Mouse (Mus musculus): ENCODE measurements around the gene Ube2g1. TPM values are rescaled to one million over a fixed set of nuclear protein-coding genes. Genes with fewer than 3 reads are reported as not detected.

The Ube2g1 gene
- 10 to 100 TPM; 52.5 to 66.4 (median 60.5) TPM for total RNA-seq (2022)

DNA sequence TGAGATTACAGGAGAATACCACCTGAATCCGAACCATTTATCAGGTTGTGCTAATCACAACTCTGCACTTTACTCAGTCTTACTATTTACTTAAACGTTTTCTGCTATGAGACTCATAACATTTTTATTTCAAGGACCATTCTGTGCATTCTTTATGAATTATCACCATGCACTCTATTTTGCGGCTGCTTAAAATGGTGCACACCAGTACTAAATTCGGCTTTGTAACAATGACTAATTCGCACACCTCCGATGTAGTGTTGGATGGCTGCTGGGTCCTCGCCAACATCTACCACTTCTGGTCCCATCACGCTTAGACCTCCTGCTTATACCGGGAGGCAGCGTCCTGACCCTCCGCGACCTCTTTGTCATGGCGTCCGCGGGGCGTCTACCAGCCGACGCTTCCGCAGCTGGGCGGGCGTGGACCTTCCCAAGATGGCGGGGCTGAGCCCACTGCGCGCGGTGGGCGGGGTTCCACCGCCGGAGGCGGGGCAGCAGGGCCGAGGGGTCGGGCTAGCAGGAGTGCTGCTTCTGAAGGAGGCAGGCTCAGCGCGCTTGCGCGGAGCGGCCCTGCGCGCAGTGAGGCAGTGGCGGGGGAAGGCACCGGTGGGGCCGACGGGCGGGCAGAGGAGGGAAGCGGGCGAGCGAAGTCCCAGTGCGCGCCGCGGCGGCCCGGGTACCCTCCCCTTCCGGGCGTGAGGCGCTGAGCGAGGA lies at the start of gene Ube2g1:
Gene Ube2g1, plus strand, starts transcription at position 590 of the 714 bp plus-strand sequence.
- DNase-seq (ENCODE audit: low spot score) = peak; percentile 97

DNA sequence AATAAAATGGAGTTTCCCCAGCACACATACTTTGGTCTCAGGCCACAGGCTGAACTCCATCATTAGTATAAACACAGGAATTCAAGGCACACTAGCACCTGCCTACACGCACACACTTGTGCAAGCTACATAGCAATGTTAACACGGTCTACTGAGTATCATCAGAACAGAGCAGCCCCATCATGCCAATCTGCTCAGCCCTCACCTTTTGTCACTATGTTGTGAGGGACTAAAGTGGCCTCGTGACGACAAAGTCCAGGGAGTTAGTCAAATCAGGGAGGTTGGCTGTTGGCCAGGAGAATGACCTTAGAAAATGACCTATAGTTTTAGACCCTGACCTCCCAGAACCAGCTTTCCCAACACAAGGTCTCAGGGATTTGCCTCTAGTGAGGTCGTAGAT lies 48.9 kb upstream of the Ube2g1 start:
- DNase-seq (ENCODE audit: low spot score) = no peak

DNA sequence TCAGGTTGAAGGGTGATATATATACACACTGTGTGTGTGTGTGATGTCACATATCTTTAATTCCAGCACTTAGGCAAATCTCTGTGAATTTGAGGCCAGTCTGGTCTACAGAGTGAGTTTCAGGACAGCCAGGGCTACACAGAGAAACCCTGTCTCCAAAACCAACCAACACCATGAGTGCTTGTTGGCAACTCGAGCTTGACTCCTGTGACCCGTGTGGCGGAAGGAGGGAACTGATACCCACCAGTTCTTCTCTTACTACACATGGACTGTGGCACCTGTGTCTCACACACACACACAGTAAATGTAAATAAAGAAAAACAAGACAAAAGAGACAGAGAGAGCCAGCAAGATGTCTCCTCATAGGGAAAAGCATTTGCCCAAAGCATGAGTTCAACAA lies 46.4 kb upstream of the Ube2g1 start:
- DNase-seq (ENCODE audit: low spot score) = no peak

GRCm38 (mm10) chr11:72564232-72564807 lies 42.8 kb upstream of the Ube2g1 start:
- peak; percentile 45 for DNase-seq (ENCODE audit: low spot score)

GRCm38 (mm10) chr11:72566304-72566703 lies 40.8 kb upstream of the Ube2g1 start:
- DNase-seq (ENCODE audit: low spot score) = no peak

GRCm38 (mm10) chr11:72566816-72567338 lies 40.2 kb upstream of the Ube2g1 start:
- no peak for DNase-seq (ENCODE audit: low spot score)

DNA sequence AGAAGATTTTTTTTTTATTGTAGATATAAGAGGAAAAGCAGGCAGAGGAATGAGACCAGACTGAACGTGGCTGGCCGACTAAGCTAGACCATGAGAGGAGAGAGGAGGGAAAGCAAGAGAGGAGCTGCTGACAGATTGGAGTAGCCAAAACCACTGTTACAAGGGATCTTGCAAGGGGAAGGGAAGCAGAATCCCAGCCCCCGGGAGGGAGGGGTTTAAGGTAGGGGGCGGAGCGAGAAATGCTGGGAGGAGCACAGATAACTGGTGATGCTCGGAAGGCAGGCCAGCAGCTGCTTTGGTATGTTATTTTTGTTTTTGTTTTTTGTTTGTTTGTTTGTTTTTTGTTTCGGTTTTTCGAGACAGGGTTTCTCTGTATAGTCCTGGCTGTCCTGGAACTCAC lies 38.0 kb upstream of the Ube2g1 start:
- no peak for DNase-seq (ENCODE audit: low spot score)

GRCm38 (mm10) chr11:72569671-72570318 lies 37.3 kb upstream of the Ube2g1 start:
- no peak for DNase-seq (ENCODE audit: low spot score)

DNA sequence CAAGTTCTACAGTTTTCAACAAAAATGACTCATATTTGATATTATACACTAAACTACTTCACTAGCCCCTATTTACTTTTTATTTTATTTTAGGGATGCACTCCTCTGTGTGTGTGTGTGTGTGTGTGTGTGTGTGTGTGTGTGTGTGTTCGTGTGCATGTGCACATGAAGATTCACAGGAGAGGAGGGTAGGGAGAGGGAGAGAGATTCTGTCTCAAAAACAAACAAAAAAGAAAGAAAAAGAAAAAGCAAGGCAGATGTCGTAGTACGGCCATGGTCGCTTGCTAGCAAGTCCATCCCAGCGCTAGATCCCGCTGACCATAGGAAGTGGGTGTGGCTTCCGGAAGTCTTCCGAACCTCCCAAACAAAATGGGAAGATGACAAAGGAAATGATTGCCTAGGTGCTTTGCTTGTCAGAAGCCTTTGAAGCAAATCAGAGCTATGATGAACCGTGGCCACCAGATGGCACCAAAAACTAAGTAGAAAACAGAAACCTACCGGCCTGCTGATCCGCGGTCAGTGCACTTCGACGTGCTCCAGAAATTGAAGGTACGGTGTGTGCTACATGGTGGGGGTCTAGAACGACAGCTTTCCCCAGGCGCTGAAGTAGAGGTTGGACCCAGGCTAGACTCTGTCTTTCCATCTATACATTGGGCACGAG lies 36.6 kb upstream of the Ube2g1 start:
- DNase-seq (ENCODE audit: low spot score) = peak; percentile 90

DNA sequence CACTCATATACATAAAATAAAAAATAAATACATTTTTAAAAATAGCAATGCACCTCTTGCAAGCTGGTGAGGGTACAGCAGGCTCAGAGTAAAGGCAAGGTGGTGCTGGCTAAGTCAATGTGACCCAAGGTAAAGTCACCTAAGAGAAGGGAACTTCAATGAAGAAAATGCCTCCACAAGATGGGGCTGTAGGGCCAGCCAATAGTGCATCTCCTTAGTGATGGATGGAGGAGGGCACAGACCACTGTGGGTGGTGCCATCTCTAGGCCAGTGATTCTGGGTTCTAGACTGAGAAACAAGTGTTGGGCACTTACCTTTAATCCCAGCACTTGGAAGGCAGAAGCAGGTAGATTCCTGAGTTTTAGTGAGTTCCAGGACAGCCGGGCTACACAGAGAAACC lies 33.3 kb upstream of the Ube2g1 start:
- no peak for DNase-seq (ENCODE audit: low spot score)

DNA sequence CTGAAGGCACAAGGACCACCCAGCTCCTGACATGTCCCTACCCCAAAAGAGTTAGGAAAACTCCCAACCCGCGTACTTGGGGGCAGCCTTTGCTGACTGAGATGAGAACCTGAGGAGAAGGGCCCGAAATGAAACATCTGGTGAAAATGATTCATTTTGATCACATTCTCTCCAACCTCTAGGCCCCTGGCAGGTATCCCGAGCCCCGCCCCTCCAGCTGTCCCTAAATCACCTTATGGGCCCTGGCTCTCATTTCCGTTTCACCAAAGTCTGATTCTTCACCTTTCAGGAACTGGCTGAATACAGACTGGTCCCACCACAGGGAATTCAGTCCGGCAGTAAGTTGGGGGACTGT lies 31.0 kb upstream of the Ube2g1 start:
- no peak for DNase-seq (ENCODE audit: low spot score)

GRCm38 (mm10) chr11:72576466-72577351 lies 30.4 kb upstream of the Ube2g1 start:
- no peak for DNase-seq (ENCODE audit: low spot score)

DNA sequence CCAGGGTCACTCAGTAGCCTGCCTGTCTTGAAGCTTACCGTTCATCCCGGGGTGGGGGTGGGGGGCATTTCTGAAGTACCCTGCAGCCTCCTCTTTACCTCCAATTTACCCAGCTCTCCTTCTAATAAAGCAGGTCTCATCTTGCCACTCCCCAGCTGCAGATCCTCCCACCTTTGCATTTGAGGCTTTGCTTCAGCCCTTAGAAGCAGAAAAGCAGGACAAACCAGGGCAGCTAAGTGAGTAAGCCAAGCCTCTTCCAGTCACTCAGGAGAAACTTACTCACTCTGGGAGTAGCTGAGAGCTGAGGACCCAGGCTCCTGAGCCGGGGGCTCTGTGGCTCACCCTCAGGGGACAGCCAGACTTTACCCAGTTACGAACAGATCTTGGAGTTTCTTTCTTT lies 28.6 kb upstream of the Ube2g1 start:
- no peak for DNase-seq (ENCODE audit: low spot score)

- no peak for DNase-seq (ENCODE audit: low spot score)
These were observed 25.3 kb upstream of the Ube2g1 start for GRCm38 (mm10) chr11:72581609-72582447.

DNA sequence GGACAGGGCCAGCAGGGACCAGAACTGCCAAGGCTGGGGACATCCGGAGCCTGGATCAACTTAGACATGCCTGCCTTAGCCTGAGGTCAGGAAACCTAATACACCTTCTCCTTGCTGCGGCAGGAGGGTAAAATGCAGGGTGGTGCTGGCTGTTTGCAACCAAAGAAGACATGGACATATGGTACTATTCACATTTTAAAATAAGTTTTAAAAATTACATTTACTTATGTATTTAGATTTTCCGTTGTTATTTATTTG lies 24.7 kb upstream of the Ube2g1 start:
- no peak for DNase-seq (ENCODE audit: low spot score)

DNA sequence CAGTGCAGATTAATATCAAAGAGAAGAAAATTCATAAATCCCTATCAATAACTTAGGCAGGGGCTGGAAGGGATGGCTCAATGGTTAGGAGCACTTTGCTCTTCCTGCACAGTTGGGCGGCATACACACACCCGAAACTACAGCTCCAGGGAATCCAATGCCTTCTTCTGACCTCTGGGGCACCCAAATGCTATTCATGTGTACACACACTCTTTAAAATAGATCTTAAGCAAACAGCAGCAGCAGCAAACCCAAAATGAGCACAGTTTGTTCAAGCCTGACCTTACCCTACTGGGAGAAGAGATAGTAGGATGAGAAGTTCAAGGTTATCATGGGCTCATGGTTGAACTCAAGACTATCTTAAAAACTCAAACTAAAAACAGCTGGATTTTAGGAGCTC lies 24.0 kb upstream of the Ube2g1 start:
- DNase-seq (ENCODE audit: low spot score) = no peak

- no peak for DNase-seq (ENCODE audit: low spot score)
These were observed 20.5 kb upstream of the Ube2g1 start for GRCm38 (mm10) chr11:72586570-72586969.

- no peak for DNase-seq (ENCODE audit: low spot score)
These were observed 19.4 kb upstream of the Ube2g1 start for GRCm38 (mm10) chr11:72587537-72588233.

- DNase-seq (ENCODE audit: low spot score) = no peak
These were observed 11.9 kb upstream of the Ube2g1 start for GRCm38 (mm10) chr11:72595010-72595737.
